Mouse (Mus musculus): ENCODE results near the gene Arhgap25. TPM values are rescaled to one million over a fixed set of nuclear protein-coding genes. Genes with fewer than 3 reads are reported as not detected.

Gene Arhgap25
- total and polyA plus RNA-seq, 2 experiments = 0.40 to 1.6 TPM

DNA sequence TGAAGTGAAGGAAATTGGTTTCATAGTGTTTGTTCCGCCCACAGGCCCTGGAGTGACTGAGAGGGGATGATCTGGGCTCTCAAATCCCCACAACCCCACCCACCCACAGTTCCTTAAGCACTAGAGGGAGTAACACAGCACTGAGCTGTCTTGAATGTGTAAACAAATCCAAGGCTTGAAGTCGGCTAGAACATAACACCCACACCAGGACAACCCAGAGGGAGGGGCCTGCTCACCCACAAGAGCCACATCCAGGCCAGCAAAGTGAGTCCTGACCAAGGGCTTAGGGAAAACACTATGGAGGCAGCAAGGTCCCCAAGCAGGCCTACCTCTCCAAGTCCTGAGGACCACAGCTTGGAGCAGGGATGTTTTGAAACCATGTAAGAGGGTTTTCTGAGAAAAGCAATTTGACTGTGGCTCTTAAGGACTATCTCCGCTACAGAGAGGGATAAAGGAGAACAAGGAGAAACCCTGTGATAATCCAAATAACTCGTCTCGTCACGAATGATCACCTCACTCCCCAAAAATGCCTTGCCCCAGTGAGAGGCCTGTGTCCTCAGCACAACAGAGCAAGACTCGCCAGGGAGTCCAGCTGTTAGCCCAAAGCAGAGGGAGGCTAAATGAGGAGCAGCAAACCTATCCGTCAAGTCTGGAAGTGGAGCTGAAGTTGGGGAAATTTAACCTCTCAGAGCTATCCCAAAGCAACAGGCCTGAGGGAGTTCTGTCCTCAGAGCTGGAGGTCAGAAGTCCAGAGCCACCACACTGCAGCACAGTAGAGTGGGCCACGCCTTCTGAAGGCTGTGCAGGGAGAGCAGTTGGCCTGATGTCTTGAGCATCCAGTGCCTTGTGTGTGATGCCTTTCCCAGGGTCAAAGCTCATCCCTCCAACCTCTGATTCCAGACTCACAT lies 34.9 kb upstream of the Arhgap25 start:
- TF ChIP-seq POLR2A (IDR thresholded peaks at IDR 0.05; ENCODE audit: extremely low read depth, insufficient read depth, low read length) (no peak), CTCF (IDR thresholded peaks at IDR 0.05; ENCODE audit: low read depth, low read length) (no peak)
- no peaks in the 10 kb centered on the region for H3K4me1 ChIP-seq (ENCODE audit: control insufficient read depth, insufficient read depth, low read length)
- H3K27me3 ChIP-seq (ENCODE audit: control insufficient read depth, insufficient read depth, low read length) = no peaks in the 10 kb centered on the region
- WGBS = 75% methylated on average over 9 of the region's 9 CpGs
- no peak for DNase-seq (ENCODE audit: extremely low read depth, low read depth, low spot score)
- H3K36me3 ChIP-seq (ENCODE audit: control insufficient read depth, insufficient read depth, low read length) = no peaks in the 10 kb centered on the region
- no peak overlapping the region for H3K27ac ChIP-seq (replicated peaks; ENCODE audit: insufficient read depth, low read depth, low read length)
- H3K4me3 ChIP-seq (ENCODE audit: insufficient read depth, low read depth, low read length) = no peak overlapping the region
- H3K9ac ChIP-seq (ENCODE audit: low read depth, low read length) = no peak overlapping the region
- H3K79me2 ChIP-seq (ENCODE audit: control insufficient read depth, insufficient read depth, low read length) = no peaks in the 10 kb centered on the region

- H3K9ac ChIP-seq (ENCODE audit: low read depth, low read length) = no peak overlapping the region
- H3K27ac ChIP-seq (replicated peaks; ENCODE audit: insufficient read depth, low read depth, low read length) = no peak overlapping the region
- 80% methylated on average over 5 of the region's 5 CpGs for WGBS
- DNase-seq (ENCODE audit: extremely low read depth, low read depth, low spot score) = no peak
- H3K36me3 ChIP-seq (ENCODE audit: control insufficient read depth, insufficient read depth, low read length) = no peaks in the 10 kb centered on the region
- no peak overlapping the region for H3K4me3 ChIP-seq (ENCODE audit: insufficient read depth, low read depth, low read length)
- H3K4me1 ChIP-seq (ENCODE audit: control insufficient read depth, insufficient read depth, low read length) = no peaks in the 10 kb centered on the region
- H3K27me3 ChIP-seq (ENCODE audit: control insufficient read depth, insufficient read depth, low read length) = no peaks in the 10 kb centered on the region
- H3K79me2 ChIP-seq (ENCODE audit: control insufficient read depth, insufficient read depth, low read length) = no peaks in the 10 kb centered on the region
- TF ChIP-seq CTCF (IDR thresholded peaks at IDR 0.05; ENCODE audit: low read depth, low read length) = no peak
- no peak for TF ChIP-seq POLR2A (IDR thresholded peaks at IDR 0.05; ENCODE audit: extremely low read depth, insufficient read depth, low read length)
Measured at GRCm38 (mm10) chr6:87565166-87565565, 32.1 kb upstream of the Arhgap25 start.

- H3K79me2 ChIP-seq (ENCODE audit: control insufficient read depth, insufficient read depth, low read length) = no peaks in the 10 kb centered on the region
- WGBS = 95% methylated on average over 4 of the region's 4 CpGs
- no peaks in the 10 kb centered on the region for H3K27me3 ChIP-seq (ENCODE audit: control insufficient read depth, insufficient read depth, low read length)
- no peak overlapping the region for H3K4me3 ChIP-seq (ENCODE audit: insufficient read depth, low read depth, low read length)
- no peak for DNase-seq (ENCODE audit: extremely low read depth, low read depth, low spot score)
- TF ChIP-seq CTCF (IDR thresholded peaks at IDR 0.05; ENCODE audit: low read depth, low read length) (no peak), POLR2A (IDR thresholded peaks at IDR 0.05; ENCODE audit: extremely low read depth, insufficient read depth, low read length) (no peak)
- H3K27ac ChIP-seq (replicated peaks; ENCODE audit: insufficient read depth, low read depth, low read length) = no peak overlapping the region
- no peak overlapping the region for H3K9ac ChIP-seq (ENCODE audit: low read depth, low read length)
- H3K4me1 ChIP-seq (ENCODE audit: control insufficient read depth, insufficient read depth, low read length) = no peaks in the 10 kb centered on the region
- no peaks in the 10 kb centered on the region for H3K36me3 ChIP-seq (ENCODE audit: control insufficient read depth, insufficient read depth, low read length)
Measured at GRCm38 (mm10) chr6:87564356-87564755, 31.3 kb upstream of the Arhgap25 start.

GRCm38 (mm10) chr6:87553724-87554123 lies 20.7 kb upstream of the Arhgap25 start:
- no peak for TF ChIP-seq POLR2A (IDR thresholded peaks at IDR 0.05; ENCODE audit: extremely low read depth, insufficient read depth, low read length)
- TF ChIP-seq CTCF (IDR thresholded peaks at IDR 0.05; ENCODE audit: low read depth, low read length) = no peak
- Histone ChIP-seq H3K9ac (ENCODE audit: low read depth, low read length) (no peak overlapping the region), H3K4me1 (ENCODE audit: control insufficient read depth, insufficient read depth, low read length) (no peaks in the 10 kb centered on the region), H3K79me2 (ENCODE audit: control insufficient read depth, insufficient read depth, low read length) (no peaks in the 10 kb centered on the region), H3K27ac (replicated peaks; ENCODE audit: insufficient read depth, low read depth, low read length) (no peak overlapping the region), H3K4me3 (ENCODE audit: insufficient read depth, low read depth, low read length) (no peak overlapping the region), H3K36me3 (ENCODE audit: control insufficient read depth, insufficient read depth, low read length) (no peaks in the 10 kb centered on the region), H3K27me3 (ENCODE audit: control insufficient read depth, insufficient read depth, low read length) (no peaks in the 10 kb centered on the region)
- no peak for DNase-seq (ENCODE audit: extremely low read depth, low read depth, low spot score)
- WGBS = 76% methylated on average over 3 of the region's 3 CpGs

GRCm38 (mm10) chr6:87552054-87552807 lies 19.2 kb upstream of the Arhgap25 start:
- 43% methylated on average over 7 of the region's 7 CpGs for WGBS
- no peaks in the 10 kb centered on the region for H3K27me3 ChIP-seq (ENCODE audit: control insufficient read depth, insufficient read depth, low read length)
- H3K79me2 ChIP-seq (ENCODE audit: control insufficient read depth, insufficient read depth, low read length) = no peaks in the 10 kb centered on the region
- H3K4me1 ChIP-seq (ENCODE audit: control insufficient read depth, insufficient read depth, low read length) = no peaks in the 10 kb centered on the region
- H3K36me3 ChIP-seq (ENCODE audit: control insufficient read depth, insufficient read depth, low read length) = no peaks in the 10 kb centered on the region
- H3K9ac ChIP-seq (ENCODE audit: low read depth, low read length) = no peak overlapping the region
- peak; percentile 30 for DNase-seq (ENCODE audit: extremely low read depth, low read depth, low spot score)
- no peak overlapping the region for H3K27ac ChIP-seq (replicated peaks; ENCODE audit: insufficient read depth, low read depth, low read length)
- TF ChIP-seq POLR2A (IDR thresholded peaks at IDR 0.05; ENCODE audit: extremely low read depth, insufficient read depth, low read length) (no peak), CTCF (IDR thresholded peaks at IDR 0.05; ENCODE audit: low read depth, low read length) (peak; percentile 23; the same call in 1 of the 2 replicates)
- H3K4me3 ChIP-seq (ENCODE audit: insufficient read depth, low read depth, low read length) = no peak overlapping the region
